Mouse (Mus musculus) kidney, adult 8-10 months (tissue): ENCODE measurements around the gene D130040H23Rik.
"Not testable (repeated sequence)": the region's sequence is repeated elsewhere in the genome, so short reads cannot be mapped to it uniquely, and the experiment has no call there.

Experiments
- DNase-seq, 2 experiments: peaks; one replicate each; pipeline ENCODE4 v3.0.0; 2022

The D130040H23Rik gene

GRCm38 (mm10) chr8:69270386-69271202, at the start of gene D130040H23Rik:
TSS of gene D130040H23Rik (plus strand) at chr8:69271080.
- peak; percentile 60 to 61 for DNase-seq

- DNase-seq, result no peak
Observed at GRCm38 (mm10) chr8:69242541-69242940, 28.3 kb upstream of the D130040H23Rik start.

- DNase-seq, result peak in 1 of 2 experiments; percentile 18
Observed at GRCm38 (mm10) chr8:69268525-69268924, 2.4 kb upstream of the D130040H23Rik start.

GRCm38 (mm10) chr8:69271203-69271554, 299 bp downstream of the D130040H23Rik start:
- no peak for DNase-seq

- no peak for DNase-seq
Observed at GRCm38 (mm10) chr8:69272435-69272834, 1.6 kb downstream of the D130040H23Rik start.

GRCm38 (mm10) chr8:69324771-69325170, 53.9 kb downstream of the D130040H23Rik start:
- DNase-seq, result no peak

- peak; percentile 72 to 94 for DNase-seq
Observed at GRCm38 (mm10) chr8:69328301-69329288, 57.7 kb downstream of the D130040H23Rik start.

- not testable (repeated sequence) for DNase-seq
Observed at GRCm38 (mm10) chr8:69329289-69329688, 58.4 kb downstream of the D130040H23Rik start.
